Mouse (Mus musculus): ENCODE results near the gene Bphl. TPM values are rescaled to one million over a fixed set of nuclear protein-coding genes. Genes with fewer than 3 reads are reported as not detected.

The Bphl gene
- polyA plus RNA-seq, 1 experiment from 2014 or later: 39.9 TPM

GRCm38 (mm10) chr13:34036726-34037125 lies 671 bp upstream of the Bphl start:
- Histone ChIP-seq H3K36me3 (peaks cover 31% of the 10 kb centered on the region), H3K27ac (replicated peaks) (peak overlapping the region; percentile 88), H3K4me2 (peak overlapping the region; percentile 87; the same call in 1 of the 2 replicates), H3K9ac (peak overlapping the region; percentile 94; the same call in 1 of the 2 replicates), H3K27me3 (replicated peaks) (no peaks in the 10 kb centered on the region), H3K4me3 (no peak overlapping the region), H3K4me1 (peaks cover 23% of the 10 kb centered on the region), H3K9me3 (no peaks in the 10 kb centered on the region)
- ATAC-seq (ENCODE audit: extremely low read depth, insufficient number of reproducible peaks, low FRiP score, low TSS enrichment): no peak
- 66% methylated on average over 5 of the region's 5 CpGs for WGBS

GRCm38 (mm10) chr13:34038056-34038432 lies 647 bp downstream of the Bphl start:
- Histone ChIP-seq H3K27ac (replicated peaks) (peak overlapping the region; percentile 88), H3K27me3 (replicated peaks) (no peaks in the 10 kb centered on the region), H3K36me3 (peaks cover 27% of the 10 kb centered on the region), H3K9me3 (no peaks in the 10 kb centered on the region), H3K4me3 (peak overlapping the region; percentile 87), H3K4me2 (peak overlapping the region; percentile 87), H3K4me1 (peaks cover 23% of the 10 kb centered on the region), H3K9ac (peak overlapping the region; percentile 94)
- WGBS: 45% methylated on average over 5 of the region's 5 CpGs
- ATAC-seq (ENCODE audit: extremely low read depth, insufficient number of reproducible peaks, low FRiP score, low TSS enrichment): no peak

GRCm38 (mm10) chr13:34038901-34039341 lies 1.5 kb downstream of the Bphl start:
- Histone ChIP-seq H3K4me2 (peak overlapping the region; percentile 87), H3K9ac (peak overlapping the region; percentile 67), H3K9me3 (no peaks in the 10 kb centered on the region), H3K36me3 (peaks cover 18% of the 10 kb centered on the region), H3K27me3 (replicated peaks) (no peaks in the 10 kb centered on the region), H3K4me3 (peak overlapping the region; percentile 87), H3K27ac (replicated peaks) (no peak overlapping the region), H3K4me1 (peaks cover 25% of the 10 kb centered on the region)
- no peak for ATAC-seq (ENCODE audit: extremely low read depth, insufficient number of reproducible peaks, low FRiP score, low TSS enrichment)
- 58% methylated on average over 8 of the region's 8 CpGs for WGBS

- Histone ChIP-seq H3K4me3 (no peak overlapping the region), H3K9ac (no peak overlapping the region)
- 90% methylated on average over 3 of the region's 3 CpGs for WGBS
Observed at GRCm38 (mm10) chr13:34040091-34040490, 2.7 kb downstream of the Bphl start.

DNA sequence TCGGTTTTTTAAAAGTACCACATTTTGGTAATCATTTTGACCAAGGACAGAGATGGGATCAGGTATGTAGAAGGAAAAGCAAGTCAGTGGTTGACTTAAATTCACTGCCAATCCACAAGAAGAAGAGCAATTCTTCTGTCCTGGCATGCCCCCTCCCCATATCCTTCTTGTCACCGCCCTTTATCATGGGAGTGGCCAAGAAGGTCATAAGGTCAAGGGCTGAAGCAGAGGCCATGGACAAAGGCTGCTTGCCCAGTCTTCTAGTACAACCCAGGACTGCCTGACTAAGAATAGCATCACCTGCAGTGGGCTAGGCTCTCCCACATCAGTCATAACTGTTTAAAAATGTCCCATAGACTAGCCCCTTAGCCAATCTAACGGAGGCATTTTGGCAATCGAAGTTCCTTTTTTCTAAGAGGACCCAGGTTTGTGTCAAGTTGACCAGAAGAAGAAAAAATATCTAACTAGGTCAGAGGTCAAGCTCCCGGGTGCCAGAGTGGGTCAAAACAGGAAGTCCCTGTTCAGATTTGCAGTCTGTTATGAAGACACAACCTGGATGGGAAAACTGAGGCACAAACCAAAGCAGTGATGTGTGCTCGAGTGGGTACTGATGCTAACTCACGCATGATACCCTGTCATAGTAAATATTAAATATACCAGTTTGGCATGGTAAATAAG lies 6.5 kb downstream of the Bphl start:
- WGBS: 58% methylated on average over 7 of the region's 7 CpGs
- H3K27me3 ChIP-seq (replicated peaks): no peaks in the 10 kb centered on the region
- no peaks in the 10 kb centered on the region for H3K9me3 ChIP-seq
- H3K4me3 ChIP-seq: no peak overlapping the region
- peaks cover 40% of the 10 kb centered on the region for H3K36me3 ChIP-seq
- no peak for ATAC-seq (ENCODE audit: extremely low read depth, insufficient number of reproducible peaks, low FRiP score, low TSS enrichment)
- H3K4me2 ChIP-seq: no peak overlapping the region
- no peak overlapping the region for H3K9ac ChIP-seq
- peaks cover 6% of the 10 kb centered on the region for H3K4me1 ChIP-seq
- H3K27ac ChIP-seq (replicated peaks): no peak overlapping the region

More at GRCm38 (mm10) chr13:34040091-34040490, 2.7 kb downstream of the Bphl start:
- no peak overlapping the region for H3K4me2 ChIP-seq
- peaks cover 15% of the 10 kb centered on the region for H3K36me3 ChIP-seq
- peaks cover 25% of the 10 kb centered on the region for H3K4me1 ChIP-seq
- no peak for ATAC-seq (ENCODE audit: extremely low read depth, insufficient number of reproducible peaks, low FRiP score, low TSS enrichment)
- no peaks in the 10 kb centered on the region for H3K27me3 ChIP-seq (replicated peaks)
- H3K9me3 ChIP-seq: no peaks in the 10 kb centered on the region
- H3K27ac ChIP-seq (replicated peaks): no peak overlapping the region

DNA sequence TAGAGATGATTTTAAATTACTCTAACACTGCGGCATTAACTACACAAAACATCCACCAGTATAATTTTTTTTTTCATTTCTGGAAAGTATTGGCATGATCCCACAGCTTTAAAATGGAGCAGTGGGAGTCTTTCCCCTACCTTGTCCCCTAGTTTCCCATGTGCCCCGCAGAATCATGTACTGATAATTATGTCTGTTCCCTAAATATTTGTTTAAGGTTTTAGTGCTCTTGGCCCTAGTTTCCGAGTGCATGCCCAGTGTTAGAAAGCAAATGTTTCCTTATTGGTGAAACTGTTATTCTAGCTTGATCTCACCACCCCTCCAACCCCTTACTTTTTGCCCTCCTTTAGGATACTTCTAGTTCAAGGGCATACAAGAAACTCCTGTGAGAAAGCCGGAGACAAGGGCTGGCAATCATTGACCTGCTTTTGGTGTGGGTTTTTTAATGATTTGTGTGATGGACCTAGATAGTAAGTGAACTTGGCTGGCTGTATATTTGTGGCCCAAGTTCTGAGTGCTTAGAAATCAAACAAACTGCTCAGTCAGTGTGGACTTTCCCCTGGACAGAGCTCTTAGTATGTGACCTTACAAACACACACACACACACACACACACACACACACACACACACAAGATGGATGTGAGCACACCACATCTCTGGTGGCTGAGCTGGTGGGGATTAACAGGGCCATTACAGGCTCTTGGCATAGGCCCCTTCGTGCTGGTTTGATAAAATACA lies 8.3 kb downstream of the Bphl start:
- 57% methylated on average over 5 of the region's 5 CpGs for WGBS
- Histone ChIP-seq H3K36me3 (peaks cover 53% of the 10 kb centered on the region), H3K4me3 (no peak overlapping the region), H3K9ac (no peak overlapping the region), H3K9me3 (no peaks in the 10 kb centered on the region), H3K4me1 (peaks cover 3% of the 10 kb centered on the region; the same call in 1 of the 2 replicates), H3K27ac (replicated peaks) (no peak overlapping the region), H3K27me3 (replicated peaks) (no peaks in the 10 kb centered on the region), H3K4me2 (no peak overlapping the region)
- no peak for ATAC-seq (ENCODE audit: extremely low read depth, insufficient number of reproducible peaks, low FRiP score, low TSS enrichment)

GRCm38 (mm10) chr13:34046421-34047012 lies 9.1 kb downstream of the Bphl start:
- H3K9ac ChIP-seq: no peak overlapping the region
- peaks cover 62% of the 10 kb centered on the region for H3K36me3 ChIP-seq
- no peak for ATAC-seq (ENCODE audit: extremely low read depth, insufficient number of reproducible peaks, low FRiP score, low TSS enrichment)
- H3K27me3 ChIP-seq (replicated peaks): no peaks in the 10 kb centered on the region
- H3K27ac ChIP-seq (replicated peaks): no peak overlapping the region
- H3K4me2 ChIP-seq: no peak overlapping the region
- no peak overlapping the region for H3K4me3 ChIP-seq
- WGBS: 42% methylated on average over 11 of the region's 11 CpGs
- H3K4me1 ChIP-seq: peaks cover 3% of the 10 kb centered on the region; the same call in 1 of the 2 replicates
- H3K9me3 ChIP-seq: no peaks in the 10 kb centered on the region

DNA sequence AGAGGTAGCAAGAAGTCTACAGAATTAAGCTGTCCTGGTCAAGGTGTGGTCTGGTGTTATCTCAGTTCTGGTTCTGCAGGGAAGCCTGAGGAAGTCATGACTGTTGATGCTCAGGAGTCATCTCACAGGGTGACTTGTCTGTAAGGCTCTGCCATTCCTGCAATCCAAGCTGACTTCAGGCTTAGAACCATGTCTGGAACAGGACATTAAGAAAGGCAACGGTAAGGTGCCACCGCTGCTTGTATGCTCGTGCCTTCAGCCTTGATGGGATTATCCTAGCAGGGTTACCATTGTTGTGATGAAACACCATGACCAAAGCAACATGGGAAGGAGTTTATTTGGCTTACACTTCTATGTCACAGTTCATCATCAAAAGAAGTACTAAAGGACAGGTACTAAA lies 10.1 kb downstream of the Bphl start:
- ATAC-seq (ENCODE audit: extremely low read depth, insufficient number of reproducible peaks, low FRiP score, low TSS enrichment): no peak
- Histone ChIP-seq H3K27me3 (replicated peaks) (no peaks in the 10 kb centered on the region), H3K4me2 (no peak overlapping the region), H3K4me3 (no peak overlapping the region), H3K36me3 (peaks cover 68% of the 10 kb centered on the region), H3K9ac (no peak overlapping the region), H3K27ac (replicated peaks) (no peak overlapping the region), H3K9me3 (no peaks in the 10 kb centered on the region), H3K4me1 (peaks cover 3% of the 10 kb centered on the region; the same call in 1 of the 2 replicates)
- 86% methylated on average over 3 of the region's 3 CpGs for WGBS

DNA sequence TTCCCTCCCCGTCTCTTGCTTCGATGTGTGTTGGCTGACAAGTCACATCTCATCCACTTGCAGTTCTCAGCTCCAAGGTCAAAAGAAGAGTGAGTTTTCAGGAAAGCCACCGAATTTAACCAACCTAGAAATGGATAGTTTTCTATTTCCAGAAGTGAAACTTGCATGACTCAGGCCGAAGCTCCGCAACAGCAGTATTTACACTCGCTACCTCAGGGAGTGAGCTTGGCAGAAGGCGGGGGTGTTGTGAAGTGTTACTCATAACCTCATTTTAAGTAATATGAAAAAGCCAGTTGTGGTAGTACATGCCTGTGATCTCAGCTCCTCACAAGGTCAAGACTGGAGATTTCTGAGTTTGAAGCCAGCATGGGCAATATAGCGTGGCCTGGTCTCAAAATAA lies 13.1 kb downstream of the Bphl start:
- Histone ChIP-seq H3K36me3 (peaks cover 83% of the 10 kb centered on the region), H3K4me3 (no peak overlapping the region), H3K4me1 (no peaks in the 10 kb centered on the region), H3K9ac (no peak overlapping the region), H3K27me3 (replicated peaks) (no peaks in the 10 kb centered on the region), H3K9me3 (no peaks in the 10 kb centered on the region), H3K27ac (replicated peaks) (no peak overlapping the region), H3K4me2 (no peak overlapping the region)
- 89% methylated on average over 8 of the region's 8 CpGs for WGBS
- ATAC-seq (ENCODE audit: extremely low read depth, insufficient number of reproducible peaks, low FRiP score, low TSS enrichment): no peak

- H3K4me1 ChIP-seq: no peaks in the 10 kb centered on the region
- H3K27me3 ChIP-seq (replicated peaks): no peaks in the 10 kb centered on the region
- no peak overlapping the region for H3K4me2 ChIP-seq
- H3K36me3 ChIP-seq: peaks cover 94% of the 10 kb centered on the region
- no peak overlapping the region for H3K27ac ChIP-seq (replicated peaks)
- H3K4me3 ChIP-seq: no peak overlapping the region
- no peak overlapping the region for H3K9ac ChIP-seq
- 79% methylated on average over 3 of the region's 3 CpGs for WGBS
- ATAC-seq (ENCODE audit: extremely low read depth, insufficient number of reproducible peaks, low FRiP score, low TSS enrichment): no peak
- H3K9me3 ChIP-seq: no peaks in the 10 kb centered on the region
Observed at GRCm38 (mm10) chr13:34051692-34052091, 14.3 kb downstream of the Bphl start.

- H3K27ac ChIP-seq (replicated peaks): no peak overlapping the region
- no peak for ATAC-seq (ENCODE audit: extremely low read depth, insufficient number of reproducible peaks, low FRiP score, low TSS enrichment)
Observed at GRCm38 (mm10) chr13:34053673-34054282, 16.4 kb downstream of the Bphl start.

More at GRCm38 (mm10) chr13:34053673-34054282, 16.4 kb downstream of the Bphl start:
- Histone ChIP-seq H3K4me3 (no peak overlapping the region), H3K4me2 (no peak overlapping the region), H3K4me1 (no peaks in the 10 kb centered on the region), H3K36me3 (peaks cover 96% of the 10 kb centered on the region), H3K27me3 (replicated peaks) (no peaks in the 10 kb centered on the region), H3K9me3 (no peaks in the 10 kb centered on the region), H3K9ac (no peak overlapping the region)
- 72% methylated on average over 13 of the region's 13 CpGs for WGBS

Data from heart, embryonic 13.5 days (tissue).